Mouse (Mus musculus): ENCODE measurements around the gene Tcerg1l.

Tcerg1l gene

DNA sequence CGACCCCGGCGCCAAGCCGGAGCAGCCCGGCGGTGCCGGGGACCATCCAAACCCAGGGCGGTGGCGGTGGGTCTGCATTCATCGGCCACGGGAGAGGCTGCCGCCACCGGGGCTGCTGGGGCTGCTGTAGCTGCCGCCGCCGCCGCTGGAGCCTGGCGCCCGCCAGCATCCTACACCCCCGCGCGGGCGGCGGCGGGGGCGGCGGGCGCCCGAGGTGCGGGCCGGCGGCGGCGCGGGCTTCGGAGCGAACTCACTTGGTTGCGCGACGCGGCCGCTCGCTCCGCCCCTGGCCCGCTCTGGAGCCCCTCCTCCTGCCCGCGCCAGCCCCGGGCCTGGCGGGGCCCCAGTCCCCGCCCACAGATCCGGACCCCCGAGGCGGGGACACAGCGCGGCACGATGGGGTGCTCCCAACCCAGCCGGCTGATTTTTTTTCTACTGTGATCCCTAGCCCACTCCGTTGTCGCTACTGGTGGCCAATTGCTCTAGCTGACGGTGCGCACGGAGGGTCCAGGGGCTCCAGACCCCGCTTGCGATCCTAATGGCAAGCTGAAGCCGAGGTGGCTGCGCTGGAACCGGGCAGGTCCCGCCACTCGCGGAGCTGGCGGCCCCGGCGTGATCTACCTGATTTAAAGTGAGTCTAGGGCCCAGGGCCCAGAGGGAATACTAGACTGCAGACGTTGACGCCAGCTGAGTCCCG is at the start of gene Tcerg1l:
TSS of gene Tcerg1l (minus strand) at position 246 of the 697 bp plus-strand sequence.
- no peak for DNase-seq (ENCODE audit: low read depth, low spot score)

DNA sequence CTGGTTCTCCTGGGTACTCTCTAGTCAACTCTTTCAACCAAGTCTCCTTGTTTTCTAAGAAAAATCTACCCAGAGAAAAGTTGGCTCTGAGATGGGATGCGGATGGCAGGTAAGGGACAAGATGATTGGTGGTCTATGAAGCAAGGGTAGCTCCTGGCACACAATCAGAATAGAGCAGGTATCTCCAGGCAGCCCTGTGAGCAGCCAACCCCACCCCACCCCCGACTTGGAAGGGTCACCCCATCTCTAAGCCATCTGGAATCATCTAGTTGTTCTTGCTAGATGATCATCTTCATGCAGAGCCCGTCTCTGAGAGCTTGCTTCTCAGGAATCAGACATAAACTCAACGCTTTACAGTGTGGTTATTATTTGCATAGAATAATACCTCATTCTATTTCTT is 44.6 kb upstream of the Tcerg1l start:
- no peak for DNase-seq (ENCODE audit: low read depth, low spot score)

DNA sequence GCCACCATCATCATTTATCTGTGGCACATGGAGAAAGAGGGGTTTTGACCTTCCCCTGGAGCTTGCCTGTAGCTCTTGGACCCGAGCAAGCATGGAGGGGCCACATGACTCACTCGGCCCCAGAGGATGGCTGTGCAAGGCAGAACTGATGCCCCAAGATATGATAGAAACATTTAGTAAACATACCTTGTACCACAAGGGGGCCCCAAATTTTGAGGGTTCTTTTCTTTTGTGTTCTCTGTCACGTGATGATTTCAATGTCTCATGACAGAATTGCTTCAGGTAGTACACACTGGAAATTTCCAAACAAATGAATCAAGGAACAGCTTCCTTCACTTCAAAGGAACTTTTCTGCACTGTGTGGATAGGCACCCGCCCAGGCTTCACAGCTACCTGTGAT is 35.0 kb upstream of the Tcerg1l start:
- DNase-seq (ENCODE audit: low read depth, low spot score), result no peak

DNA sequence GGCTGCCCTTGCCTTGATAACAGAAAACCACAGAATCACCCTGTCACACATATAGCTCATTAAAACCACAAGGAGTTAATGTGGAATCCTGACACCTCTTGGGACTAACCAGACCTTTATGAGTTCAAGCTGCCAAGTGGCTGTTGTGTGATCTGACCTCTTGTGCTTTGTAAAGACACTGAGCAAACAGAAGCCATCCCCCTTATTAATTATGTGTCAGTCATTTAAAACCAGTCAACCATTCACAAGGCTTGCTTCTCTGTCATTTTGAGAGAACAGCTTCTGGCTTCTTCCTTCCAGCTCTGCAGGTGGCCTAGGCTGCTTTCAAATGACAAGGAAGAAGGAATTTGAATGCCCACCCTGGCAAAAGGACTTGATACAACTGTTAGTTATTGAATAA is 33.9 kb upstream of the Tcerg1l start:
- no peak for DNase-seq (ENCODE audit: low read depth, low spot score)

DNA sequence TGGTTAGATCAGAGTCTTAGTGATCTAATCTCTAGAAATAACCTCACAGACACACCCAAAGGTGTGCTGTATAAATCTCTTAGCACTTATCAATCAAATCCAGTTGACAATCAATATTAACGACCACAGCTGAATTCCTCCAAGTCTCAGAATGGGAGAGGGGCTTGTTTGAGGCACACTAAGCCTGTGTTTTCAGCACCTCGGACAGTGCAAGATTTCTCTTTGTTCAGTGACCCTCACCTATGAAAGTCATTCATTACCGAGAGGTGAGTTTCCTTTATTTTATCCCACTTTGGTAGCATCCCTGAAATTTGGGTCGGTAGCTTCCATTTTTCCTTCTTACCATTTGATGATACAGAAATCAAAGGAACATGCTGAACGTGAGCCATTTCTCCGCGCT is 32.4 kb upstream of the Tcerg1l start:
- DNase-seq (ENCODE audit: low read depth, low spot score), result no peak

DNA sequence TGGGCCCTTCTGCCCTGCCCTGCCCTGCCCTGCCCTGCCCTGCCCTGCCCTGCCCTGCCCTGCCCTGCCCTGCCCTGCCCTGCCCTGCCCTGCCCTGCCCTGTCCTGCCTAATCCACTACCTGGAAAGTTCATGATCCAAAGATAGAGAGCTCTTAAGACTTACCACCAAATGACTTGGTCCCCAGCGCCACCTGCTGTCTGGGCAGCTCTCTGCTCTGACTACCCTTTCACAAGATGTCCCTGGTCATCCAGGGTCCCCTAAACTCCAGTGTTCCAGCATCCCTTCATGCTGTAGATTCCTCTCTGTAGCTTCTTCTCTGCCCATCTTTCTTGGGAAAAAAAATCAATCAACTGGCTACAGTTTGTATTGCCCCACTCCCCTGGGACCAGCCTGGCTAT is 31.3 kb upstream of the Tcerg1l start:
- no peak for DNase-seq (ENCODE audit: low read depth, low spot score)

DNA sequence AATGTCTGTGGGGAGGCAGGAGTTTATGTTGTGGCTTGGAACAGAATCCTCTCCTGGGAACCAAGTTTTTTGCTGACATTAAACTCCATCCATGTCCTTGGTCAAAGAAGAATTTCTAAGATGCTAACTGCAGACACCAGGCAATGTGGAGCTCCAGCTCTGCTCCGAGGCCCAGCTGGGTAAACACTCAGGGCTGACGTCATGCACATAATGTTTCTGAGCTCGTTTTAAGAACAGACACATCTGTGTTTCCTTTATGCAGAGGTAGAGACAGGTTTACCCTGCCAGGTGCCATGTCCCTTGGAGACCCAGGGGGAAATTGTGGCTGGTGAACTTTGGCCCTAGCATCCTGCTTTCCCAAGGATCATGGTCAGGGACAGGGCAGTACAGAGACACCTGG is 29.9 kb upstream of the Tcerg1l start:
- no peak for DNase-seq (ENCODE audit: low read depth, low spot score)

DNA sequence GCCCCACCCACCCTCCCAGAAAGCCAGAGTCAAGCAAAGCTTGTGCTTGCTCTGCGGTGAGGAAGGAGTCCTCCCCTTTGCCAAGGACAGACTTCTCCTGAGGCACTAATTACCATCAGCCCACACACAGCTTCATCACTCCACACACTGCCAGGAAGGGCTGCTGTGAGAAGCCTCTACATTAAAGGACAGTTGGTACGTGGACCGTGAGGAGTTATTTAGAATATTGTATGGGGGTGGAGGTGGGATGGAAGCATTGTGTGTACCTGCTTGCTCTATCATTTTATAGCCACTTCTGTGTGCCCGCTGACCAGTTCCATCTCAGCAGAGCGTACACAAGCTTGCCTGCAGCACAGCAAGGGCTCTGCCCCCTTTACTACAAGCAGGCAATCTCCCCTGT is 16.0 kb upstream of the Tcerg1l start:
- no peak for DNase-seq (ENCODE audit: low read depth, low spot score)

DNA sequence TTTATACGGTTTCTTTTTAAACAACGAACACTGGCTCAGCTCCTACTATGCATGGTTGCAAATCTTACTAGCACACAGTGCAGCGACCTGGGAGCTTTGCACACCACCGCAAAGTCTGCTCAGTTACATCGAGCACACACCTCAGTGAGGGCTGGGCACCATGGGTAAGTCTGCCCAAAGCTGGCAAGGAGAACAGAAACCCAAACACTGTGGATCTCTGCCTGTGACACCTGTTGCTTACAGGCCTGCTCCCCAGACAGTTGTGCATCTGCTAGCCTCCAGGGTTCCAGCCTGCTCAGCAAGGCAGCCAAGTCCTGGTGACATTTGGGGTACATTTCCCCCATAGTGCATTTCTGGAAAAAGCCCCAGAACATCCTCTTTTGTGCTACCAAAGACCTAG is 4.1 kb upstream of the Tcerg1l start:
- DNase-seq (ENCODE audit: low read depth, low spot score), result no peak

DNA sequence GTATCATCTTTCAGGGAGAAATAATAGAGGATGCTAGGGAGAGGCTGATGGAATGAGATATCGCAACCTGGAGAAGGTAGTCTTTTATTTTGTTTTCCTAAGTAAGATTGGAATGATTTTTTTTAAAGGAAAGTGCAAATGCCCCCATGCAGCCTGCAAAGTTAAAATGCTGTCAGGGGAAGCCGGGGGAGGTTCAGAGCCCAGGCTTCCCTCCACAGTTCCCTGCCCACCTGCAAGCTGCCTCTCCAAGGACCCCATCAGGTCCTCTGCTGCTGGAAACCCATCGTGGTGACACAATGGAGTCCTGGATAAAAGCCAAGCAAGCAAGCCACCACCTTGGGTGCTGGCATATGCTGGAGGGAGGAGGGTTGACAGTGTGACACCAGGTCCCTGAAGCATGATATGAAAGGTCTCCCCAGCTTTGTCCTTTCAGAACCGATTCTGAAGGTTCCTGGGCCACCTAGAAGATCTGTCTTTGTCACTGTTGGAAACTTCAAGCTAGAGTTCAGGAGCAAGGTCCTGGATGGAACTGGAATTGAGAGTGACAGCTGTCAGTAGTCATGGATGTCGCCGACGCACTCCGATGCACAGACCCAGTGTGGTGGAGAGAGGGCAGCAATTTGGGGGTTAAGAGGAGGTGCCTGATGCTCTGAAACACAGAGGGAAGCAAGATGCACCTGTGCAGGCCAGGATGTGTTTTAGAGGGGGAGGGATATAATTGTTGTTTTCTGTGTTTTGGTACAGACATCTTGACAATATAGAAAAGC is 3.2 kb upstream of the Tcerg1l start:
- no peak for DNase-seq (ENCODE audit: low read depth, low spot score)

DNA sequence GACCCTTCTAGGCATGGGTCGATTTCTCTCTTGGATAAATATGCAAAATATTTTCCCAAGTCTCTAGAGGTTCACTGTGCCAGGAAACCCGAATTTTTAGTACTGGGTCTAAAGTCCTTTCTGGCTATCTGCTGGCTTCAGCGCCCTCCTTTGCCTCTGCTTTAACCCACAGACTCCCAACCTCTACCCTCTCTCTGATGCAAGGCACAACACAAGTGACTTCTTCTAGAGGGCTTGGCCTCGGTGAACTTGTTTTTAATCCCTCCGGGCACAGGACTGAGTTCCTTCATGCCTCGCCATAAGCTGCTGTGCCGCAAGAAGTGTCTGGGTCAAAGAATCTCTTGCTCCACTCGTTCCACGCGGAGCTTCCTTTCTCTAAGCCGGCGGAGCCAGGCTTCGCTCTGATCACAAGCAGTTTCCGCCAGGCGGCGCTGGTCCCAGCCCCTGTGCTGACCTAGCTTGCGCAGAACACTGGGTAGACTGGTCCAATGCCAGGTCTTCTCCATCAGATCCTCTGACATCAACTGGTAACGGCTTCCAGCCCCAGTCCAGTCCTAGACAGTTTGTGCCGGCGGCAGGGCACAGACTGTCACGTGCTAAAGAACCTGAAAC is 758 bp upstream of the Tcerg1l start:
- peak; percentile 70 for DNase-seq (ENCODE audit: low read depth, low spot score)

DNA sequence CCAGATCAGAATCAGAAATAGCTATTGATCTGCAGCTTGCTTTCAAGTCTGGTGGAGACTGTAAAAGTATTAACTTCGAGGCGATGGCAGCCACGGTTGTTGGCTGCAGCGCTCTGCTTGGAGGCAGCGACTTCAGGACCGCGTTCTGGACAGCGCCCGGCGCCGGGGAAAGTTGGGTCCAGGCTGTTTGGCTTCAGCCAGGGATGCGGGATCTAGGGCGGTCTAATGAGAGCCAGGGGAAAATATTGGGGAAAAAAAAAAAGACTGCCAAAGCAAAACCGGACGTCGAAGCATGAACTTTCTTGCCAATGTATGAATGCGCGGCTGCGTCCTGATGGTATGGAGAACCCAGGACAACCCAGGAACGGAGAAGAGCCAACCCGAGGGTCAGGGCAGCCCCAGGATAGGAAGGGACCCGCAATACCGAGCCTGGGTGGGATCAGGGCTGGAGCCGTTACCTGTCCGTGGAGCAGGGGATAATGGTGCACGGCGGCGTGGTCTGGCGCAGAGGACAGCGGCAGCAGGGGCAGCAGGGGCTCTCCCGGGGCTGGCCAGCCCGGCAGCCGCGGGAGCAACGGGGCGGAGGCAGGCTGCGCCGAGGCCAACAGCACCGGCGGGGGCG is 556 bp downstream of the Tcerg1l start:
- DNase-seq (ENCODE audit: low read depth, low spot score), result no peak

DNA sequence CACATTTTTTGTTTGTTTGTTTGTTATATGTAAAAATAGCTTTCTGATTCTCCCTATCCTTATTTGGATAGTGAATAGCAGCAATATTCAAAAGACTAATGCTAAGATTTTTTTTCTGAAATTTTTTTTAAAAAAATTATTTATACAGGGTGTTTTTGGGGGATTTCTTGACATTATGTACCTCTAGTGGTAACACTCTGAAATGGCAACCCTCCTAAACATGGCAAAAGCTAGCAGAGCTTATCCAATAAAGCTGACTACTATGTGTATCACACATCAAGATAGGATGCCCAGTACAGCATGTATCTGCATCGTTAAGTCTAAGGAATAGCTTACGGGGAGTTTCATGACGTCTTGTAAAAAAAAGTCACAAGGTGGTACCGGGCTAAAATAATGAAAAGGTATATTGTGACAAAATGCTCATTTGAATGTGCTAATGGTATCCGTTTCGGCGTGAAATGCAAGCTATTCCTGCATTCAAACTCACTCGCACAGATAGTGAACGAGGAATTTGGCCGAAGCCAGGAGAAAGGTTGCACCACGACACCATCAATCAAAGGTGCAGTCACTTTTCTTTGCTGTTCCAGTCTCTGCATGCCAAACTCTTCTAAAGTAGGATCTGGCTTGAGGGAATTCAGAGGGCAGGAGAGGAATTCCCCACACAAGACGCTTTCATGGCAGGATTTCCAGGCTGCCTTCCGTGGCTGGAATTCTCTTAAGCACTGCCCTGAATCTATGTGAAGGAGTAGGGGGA is 1.2 kb downstream of the Tcerg1l start:
- DNase-seq (ENCODE audit: low read depth, low spot score), result no peak

DNA sequence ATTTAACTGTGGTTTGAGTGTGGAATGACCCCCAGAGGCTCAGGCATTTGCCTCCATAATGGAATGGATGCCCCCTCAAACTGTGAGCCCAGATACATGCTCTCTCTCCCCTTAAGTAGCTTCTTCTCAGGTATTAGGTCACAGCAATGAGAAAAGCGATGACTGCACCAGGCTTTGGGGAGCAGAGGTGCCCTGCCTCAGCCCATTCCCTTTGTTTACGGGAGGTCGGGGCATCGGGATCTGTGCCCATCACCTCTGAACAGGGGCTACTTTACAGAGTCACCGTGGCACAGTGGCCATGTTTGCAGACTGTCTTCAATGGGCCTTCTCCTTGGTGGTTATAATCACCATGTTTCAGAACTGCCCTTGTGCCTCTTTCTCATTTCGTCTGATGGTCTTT is 7.6 kb downstream of the Tcerg1l start:
- no peak for DNase-seq (ENCODE audit: low read depth, low spot score)

DNA sequence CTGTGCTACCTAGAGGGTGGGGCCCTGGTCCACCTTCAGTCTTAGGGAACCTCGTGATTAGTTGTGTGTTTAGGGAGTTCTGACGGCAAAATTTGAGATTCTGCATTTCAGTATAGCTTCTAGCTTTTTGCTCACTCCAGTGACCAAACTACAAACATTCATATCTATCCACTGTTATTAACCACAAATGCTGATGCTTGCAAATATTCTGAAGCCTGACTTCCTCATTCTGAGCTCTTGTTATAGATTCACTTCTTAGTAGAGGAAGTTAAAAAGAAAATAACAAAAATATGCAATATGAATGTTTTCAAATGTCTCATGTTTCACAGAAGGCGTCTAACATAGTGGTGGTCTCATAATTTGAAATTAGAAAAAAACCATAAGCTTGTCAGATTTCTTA is 8.5 kb downstream of the Tcerg1l start:
- no peak for DNase-seq (ENCODE audit: low read depth, low spot score)

DNA sequence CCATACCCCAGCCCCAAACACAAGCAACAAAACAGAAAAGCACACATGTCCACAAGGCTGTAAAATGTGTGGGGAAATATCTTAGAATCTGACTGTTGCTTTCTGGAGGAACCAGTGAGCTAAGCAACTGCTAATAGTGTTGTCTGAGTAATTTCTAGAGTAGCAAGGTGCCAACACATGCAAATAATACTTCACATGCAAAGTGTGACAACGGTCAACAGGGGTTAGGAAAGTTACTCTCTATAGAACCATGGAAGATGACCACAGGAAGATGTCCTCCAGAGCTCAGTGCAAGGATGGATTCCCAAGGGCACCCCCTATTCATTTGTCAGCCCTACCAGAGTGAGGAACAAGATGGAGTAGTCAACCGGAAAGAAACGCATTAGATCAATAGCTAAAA is 18.3 kb downstream of the Tcerg1l start:
- DNase-seq (ENCODE audit: low read depth, low spot score), result no peak

DNA sequence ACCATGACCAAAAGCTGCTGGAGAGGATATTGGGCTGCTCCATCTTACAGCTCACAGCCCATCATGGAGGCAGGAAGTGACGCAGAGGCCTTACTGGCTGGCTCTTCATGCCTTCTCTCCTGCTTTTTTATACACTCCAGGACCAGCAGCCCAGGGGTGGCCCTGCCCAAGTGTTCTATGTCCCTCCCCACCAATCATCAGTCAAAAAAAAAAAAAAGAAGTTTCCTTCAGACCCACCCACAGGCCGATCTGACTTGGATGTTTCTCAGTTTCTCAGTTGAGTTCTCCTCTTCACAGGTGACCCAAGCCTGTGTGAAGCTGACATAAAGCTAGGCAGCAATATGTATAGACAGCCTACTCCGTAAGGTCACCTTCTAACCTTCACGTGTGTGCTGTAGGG is 19.0 kb downstream of the Tcerg1l start:
- no peak for DNase-seq (ENCODE audit: low read depth, low spot score)

DNA sequence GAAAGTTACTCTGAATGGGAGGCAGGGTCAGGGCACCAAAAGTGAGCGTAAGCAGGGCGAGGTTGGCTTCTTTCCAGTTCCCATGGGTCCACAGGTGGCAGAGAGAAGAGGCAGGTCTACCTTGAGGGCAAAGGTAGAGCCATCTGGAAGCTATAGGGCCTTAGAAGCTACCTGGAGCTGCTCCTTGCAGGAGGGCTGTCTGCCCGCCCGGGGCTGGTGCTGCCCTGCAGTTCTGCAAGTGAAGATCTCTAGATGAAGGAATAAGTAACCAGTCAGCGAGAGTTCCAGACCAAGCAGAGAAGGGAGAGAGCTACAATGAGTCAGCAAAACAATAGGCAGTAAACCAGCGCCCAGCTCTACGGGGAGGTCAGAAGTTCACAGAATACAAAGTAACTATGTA is 22.0 kb downstream of the Tcerg1l start:
- no peak for DNase-seq (ENCODE audit: low read depth, low spot score)

DNA sequence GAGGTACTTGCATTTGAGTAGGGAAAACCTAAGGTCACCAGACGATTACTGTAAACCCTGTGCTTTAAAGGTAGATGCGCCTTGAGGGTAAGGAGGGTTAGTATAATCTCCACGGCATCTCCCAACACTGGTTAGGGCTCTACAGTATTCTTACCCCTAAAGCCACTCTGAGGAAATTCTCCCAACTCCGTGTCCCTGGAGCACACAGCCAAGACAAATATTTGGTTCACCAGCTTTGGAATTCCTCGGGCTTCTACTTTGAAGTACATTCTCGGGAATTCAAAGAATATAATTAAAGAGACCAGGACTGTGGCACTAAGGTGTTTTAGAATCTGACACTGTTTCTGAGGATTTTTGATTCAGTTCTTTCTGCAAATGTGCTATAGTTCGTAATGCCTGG is 23.2 kb downstream of the Tcerg1l start:
- no peak for DNase-seq (ENCODE audit: low read depth, low spot score)

DNA sequence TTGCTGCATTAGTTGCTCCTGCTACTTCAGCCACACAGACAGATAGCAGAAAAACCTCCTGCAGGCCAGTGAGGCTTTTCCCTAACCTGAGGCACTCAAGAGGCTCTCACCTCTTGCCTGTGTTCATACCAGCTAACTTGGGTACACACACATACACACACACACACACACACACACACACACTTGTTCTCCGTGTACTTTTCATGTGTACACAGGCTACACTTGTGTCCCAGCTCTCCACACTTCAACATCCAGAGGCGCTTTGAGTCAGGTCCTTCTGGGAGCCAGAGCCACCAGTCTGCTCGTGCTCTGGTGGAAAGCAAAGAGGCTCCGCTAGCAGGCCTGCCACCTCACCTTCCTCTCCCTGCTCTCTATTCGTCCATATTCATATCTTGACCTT is 24.0 kb downstream of the Tcerg1l start:
- DNase-seq (ENCODE audit: low read depth, low spot score), result no peak

DNA sequence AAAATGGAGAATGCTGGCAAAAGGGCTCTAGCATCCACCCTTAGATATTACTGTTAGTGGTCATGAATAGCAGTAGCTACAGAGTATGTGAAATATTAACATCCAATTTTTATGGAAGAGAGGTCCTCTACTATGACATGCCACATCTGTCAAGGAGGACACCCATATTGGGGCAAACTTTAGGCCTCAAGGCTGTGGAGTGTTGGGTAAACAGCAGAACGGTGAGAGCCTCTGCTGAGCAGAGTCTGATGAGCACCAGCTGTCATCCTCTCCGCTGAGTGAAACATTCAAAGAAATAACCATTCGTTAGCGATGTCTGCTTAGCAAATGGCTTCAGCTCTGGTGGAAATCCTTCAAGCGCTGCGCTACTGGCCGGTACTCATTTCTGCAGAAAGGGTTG is 30.0 kb downstream of the Tcerg1l start:
- no peak for DNase-seq (ENCODE audit: low read depth, low spot score)

DNA sequence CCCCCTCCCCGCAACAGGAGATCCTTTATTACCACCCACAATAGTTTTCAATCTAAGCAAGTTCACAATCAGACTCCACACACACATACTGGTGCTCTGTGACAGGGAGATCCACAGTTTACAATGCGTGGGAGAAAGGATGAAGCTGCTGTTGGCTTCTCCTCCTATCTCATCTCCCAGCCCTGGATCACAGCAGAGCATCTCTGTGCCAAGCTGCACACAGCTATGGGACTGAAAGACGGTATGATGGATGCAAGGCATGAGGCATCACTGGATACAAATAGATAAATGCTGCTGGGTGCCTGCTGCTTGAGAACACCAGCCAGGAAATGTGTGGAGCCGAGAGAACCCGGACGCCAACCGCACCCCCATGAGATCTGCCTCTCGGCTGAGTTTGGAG is 32.0 kb downstream of the Tcerg1l start:
- peak; percentile 39 for DNase-seq (ENCODE audit: low read depth, low spot score)

All from telencephalon, adult 2 months (tissue).